Mouse (Mus musculus): ENCODE measurements around the gene Rspry1.

GRCm38 (mm10) chr8:94557281-94557680 is 44.5 kb upstream of the Rspry1 start:
- TF ChIP-seq GATA1 (IDR thresholded peaks at IDR 0.05; ENCODE audit: low read length) (no peak), TAL1 (IDR thresholded peaks at IDR 0.05; ENCODE audit: low read length) (no peak)
